Mouse (Mus musculus) small intestine, adult 2 months (tissue): ENCODE data around the gene AI661453.

Source experiments
- CTCF ChIP-seq: fragments of 200-500 bp; IDR thresholded peaks from 2 replicates; pipeline ENCODE4 v1.5.1; 2012; ENCODE audit warnings: low read depth, mild to moderate bottlenecking, control low read depth, inconsistent platforms, low read length, moderate library complexity, mixed read lengths; ENCODE audit not compliant: insufficient replicate concordance, insufficient read length; ENCODE audit errors: extremely low read depth
- POLR2A ChIP-seq: fragments of 200-500 bp; IDR thresholded peaks from 2 replicates; pipeline ENCODE4 v1.6.1; 2012; ENCODE audit warnings: low read depth, mild to moderate bottlenecking, control low read depth, inconsistent platforms, low read length, moderate library complexity

GRCm38 (mm10) chr17:47472435-47473350 is 36.3 kb downstream of the AI661453 start:
- no peak for TF ChIP-seq CTCF
- TF ChIP-seq POLR2A: no peak
